Mouse (Mus musculus): ENCODE measurements around the gene Stpg1. TPM values are rescaled to one million over a fixed set of nuclear protein-coding genes. Genes with fewer than 3 reads are reported as not detected.

The Stpg1 gene
- total RNA-seq, 1 experiment from 2014 or later = not detected

DNA sequence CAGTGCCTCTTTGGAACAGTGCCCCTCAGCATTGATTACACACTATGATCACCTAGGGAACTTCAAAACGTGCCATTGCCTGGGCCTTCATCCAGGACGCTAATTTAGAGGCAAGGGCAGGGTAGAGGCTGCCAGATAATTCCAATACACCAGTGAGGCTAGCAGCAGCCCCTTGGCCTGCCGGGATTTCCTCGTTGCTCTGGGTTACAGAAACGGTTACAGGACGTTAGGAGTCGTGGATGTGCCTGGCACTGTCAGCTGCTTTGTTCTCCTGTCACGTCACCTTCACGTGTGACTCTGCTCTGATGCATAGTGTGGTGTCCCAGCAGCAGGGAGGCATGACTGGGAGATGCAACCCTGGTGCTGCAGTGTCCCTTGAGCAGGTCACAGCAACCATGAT, 45.5 kb downstream of the Stpg1 start:
- ATAC-seq (replicated peaks in 1 of 2; ENCODE audit: insufficient read depth in 1 of 2, low FRiP score in 2 of 2, low TSS enrichment in 1 of 2, low read depth in 1 of 2, poor library complexity in 2 of 2, severe bottlenecking in 2 of 2) = no peak

DNA sequence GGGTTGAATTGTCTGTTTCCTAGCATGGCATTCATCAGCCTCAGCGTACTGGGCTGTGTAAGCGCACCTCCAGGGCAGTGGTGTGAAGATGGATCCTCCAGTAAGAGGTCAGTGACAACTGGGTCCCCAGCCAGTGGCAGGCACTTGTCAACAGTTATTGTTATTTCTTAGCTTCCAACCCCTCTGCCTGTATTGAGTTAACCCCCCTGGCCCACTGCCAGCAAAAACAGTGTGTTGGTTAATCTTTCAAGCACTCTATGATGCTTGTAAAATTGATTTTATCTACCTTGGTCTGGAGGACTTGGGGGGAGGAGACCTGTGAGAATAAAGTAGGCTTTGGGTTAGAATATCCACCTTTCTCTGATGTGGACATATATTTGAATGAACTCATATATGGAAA, 49.7 kb downstream of the Stpg1 start:
- ATAC-seq (replicated peaks in 1 of 2; ENCODE audit: insufficient read depth in 1 of 2, low FRiP score in 2 of 2, low TSS enrichment in 1 of 2, low read depth in 1 of 2, poor library complexity in 2 of 2, severe bottlenecking in 2 of 2) = no peak

DNA sequence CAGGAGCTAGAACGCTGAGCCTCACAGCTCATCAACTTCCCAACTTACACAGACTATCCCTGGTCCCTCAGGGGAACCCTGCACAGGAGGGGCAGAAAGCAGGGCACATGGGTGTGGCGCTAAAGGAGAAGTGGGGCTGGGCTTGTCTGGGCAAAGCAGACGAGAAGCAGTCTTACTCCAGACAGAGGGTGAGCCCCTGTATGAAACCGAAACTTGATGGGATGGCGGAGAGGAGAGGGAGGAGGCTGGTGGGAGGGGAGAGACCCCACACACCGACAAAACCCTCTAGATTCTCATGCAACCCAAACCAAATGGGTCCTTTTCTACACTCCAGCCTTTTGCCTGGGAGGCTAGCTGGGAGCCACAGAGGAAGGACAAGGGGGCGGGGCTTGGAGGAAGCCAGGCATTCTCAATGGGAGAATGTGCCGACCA, 50.5 kb downstream of the Stpg1 start:
- ATAC-seq (replicated peaks in 1 of 2; ENCODE audit: insufficient read depth in 1 of 2, low FRiP score in 2 of 2, low TSS enrichment in 1 of 2, low read depth in 1 of 2, poor library complexity in 2 of 2, severe bottlenecking in 2 of 2) = peak; percentile 84 to 87

DNA sequence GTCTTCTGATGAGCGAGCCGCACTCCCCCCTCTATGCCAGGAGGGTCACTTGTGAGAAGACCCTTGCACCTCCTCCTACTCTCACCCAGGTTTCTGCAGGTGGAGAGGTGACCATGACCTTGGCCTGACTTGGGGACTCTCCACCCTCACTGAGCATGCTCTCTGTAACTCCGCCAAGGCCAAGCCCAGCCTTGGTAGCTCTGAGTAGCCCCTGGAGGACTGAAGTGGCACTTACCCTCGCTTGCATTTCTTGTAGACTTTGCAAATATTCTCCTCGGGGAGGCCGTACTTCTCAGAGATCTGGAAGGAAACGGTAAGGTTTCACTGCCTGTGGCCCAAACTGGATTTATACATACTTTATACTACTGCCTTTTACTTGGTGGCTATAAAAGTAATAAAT, 51.4 kb downstream of the Stpg1 start:
- ATAC-seq (replicated peaks in 1 of 2; ENCODE audit: insufficient read depth in 1 of 2, low FRiP score in 2 of 2, low TSS enrichment in 1 of 2, low read depth in 1 of 2, poor library complexity in 2 of 2, severe bottlenecking in 2 of 2) = no peak

DNA sequence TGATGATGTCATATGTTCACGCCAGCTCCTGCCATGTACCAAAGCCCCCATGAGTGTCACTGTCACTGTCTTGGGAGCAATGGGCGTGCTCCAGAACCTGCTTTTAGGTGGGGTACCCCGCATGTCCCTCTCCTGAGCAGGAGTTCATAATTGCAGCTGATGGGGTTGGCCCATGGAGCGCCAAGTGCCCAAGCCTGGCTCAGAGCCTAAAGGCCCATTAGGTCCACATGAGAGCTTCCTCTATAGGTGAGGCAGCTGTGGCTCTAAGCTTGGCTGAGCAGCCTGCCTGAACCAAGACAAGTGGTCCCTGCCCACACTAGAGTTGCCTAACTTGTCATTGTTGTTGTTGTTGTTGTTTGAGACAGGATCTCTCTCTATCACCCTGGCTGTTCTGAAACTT, 52.2 kb downstream of the Stpg1 start:
- no peak for ATAC-seq (replicated peaks in 1 of 2; ENCODE audit: insufficient read depth in 1 of 2, low FRiP score in 2 of 2, low TSS enrichment in 1 of 2, low read depth in 1 of 2, poor library complexity in 2 of 2, severe bottlenecking in 2 of 2)

DNA sequence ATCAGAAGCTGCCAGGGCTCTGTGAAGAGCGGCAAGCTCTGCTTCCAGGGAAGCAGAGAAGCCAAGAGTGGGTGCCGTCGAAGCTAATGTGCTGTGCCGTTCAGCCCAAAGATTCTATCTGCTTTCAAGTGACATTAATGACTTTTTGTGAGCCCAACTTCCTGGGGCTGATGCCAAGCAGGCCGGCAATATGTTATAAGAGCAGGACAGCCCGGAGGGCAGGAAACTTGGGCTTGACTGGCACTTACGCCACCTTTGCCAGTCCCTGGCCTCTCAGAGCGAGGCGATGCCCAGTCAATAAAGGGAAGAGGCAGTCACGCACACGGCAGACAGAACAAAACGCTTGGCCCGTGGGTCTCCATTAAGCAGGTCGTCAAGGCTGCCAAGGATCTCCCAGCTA, 53.0 kb downstream of the Stpg1 start:
- peak in 1 of 2 experiments; percentile 20; a peak in 1 of 4 replicates for ATAC-seq (replicated peaks in 1 of 2; ENCODE audit: insufficient read depth in 1 of 2, low FRiP score in 2 of 2, low TSS enrichment in 1 of 2, low read depth in 1 of 2, poor library complexity in 2 of 2, severe bottlenecking in 2 of 2)

DNA sequence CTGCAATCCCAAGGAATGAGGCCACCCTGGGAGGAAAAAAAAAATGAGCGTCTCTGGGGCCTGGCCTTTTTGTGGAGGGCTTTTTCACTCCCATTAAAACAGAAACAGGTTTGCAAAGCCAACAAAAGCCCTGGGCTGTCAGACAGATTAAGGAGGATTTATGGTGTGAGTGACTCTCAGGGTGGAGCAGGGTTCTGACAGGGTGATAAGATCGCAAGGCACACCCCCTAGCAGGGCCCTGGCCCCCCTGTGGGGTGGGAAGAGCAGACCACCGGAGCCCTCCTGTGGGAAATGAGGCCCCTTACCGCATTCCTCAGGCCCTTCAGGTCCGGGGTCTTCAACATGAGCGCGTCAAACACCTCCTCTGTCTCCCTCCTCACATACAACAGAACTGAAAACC, 53.5 kb downstream of the Stpg1 start:
- ATAC-seq (replicated peaks in 1 of 2; ENCODE audit: insufficient read depth in 1 of 2, low FRiP score in 2 of 2, low TSS enrichment in 1 of 2, low read depth in 1 of 2, poor library complexity in 2 of 2, severe bottlenecking in 2 of 2) = no peak

DNA sequence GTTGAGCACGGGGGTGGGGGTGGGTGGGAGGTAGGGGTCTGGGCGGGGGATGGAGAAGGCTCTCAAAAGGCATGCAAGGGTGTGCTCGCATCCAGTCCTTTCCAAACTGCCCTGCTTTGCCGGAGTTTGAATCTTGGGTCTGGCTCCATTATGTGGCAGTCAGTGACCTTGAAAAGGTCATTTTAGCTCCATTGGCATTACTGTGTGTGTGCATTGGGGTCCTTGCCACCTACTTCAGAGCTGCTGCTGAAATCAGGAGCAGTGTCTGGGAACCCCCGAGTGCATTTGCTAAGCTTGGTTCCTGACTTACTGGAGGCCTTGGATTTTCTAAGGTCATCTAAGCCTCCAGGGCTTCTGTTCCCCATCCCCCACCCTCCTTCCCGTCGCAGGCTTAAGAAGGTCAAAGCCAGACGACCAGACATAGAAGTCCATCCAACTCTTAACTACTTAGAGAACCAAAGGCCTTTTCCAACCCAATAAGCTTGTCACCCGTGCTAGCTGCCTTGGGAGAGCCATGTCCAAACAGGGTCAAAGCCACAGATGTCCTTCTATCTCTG, 54.0 kb downstream of the Stpg1 start:
- ATAC-seq (replicated peaks in 1 of 2; ENCODE audit: insufficient read depth in 1 of 2, low FRiP score in 2 of 2, low TSS enrichment in 1 of 2, low read depth in 1 of 2, poor library complexity in 2 of 2, severe bottlenecking in 2 of 2) = no peak

DNA sequence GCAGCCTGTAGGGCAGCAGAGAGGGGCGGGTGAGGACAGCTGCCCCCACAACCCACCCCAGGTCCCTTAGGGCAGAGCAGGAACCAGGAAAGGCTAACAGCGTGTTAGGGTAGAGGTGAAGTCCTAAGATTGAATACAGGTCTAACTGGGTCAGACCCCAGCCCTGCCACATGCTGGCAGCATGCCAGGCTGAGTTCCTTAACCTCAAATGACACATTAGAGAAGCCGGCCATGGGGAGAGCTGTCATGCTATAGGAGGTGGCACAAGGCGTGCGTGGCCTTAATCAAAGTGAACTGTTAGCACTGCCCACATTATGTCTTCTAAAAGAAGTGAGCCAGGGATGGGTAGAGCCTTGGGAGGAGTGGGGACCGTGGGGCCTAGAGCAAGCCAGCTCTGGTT, 54.7 kb downstream of the Stpg1 start:
- ATAC-seq (replicated peaks in 1 of 2; ENCODE audit: insufficient read depth in 1 of 2, low FRiP score in 2 of 2, low TSS enrichment in 1 of 2, low read depth in 1 of 2, poor library complexity in 2 of 2, severe bottlenecking in 2 of 2) = no peak

DNA sequence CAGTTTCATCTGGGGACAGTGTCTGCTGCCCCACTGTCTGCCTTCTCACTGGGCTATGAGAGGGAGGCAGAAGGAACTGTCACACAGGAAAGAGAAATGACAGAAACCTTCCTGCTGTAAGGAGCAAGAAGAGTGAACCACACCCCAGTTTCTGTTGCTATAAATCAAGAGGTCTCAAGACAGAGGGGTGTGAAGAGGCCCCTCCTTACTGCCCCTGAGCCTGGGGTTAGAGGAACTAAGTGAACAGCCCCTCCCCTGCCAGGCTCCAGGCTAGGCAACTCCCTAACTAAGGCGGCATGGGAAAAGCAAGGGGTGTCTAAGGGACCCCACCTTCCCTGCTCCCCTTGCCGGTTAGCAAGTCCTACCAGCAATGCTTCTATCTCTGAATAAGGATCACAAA, 69.2 kb downstream of the Stpg1 start:
- ATAC-seq (replicated peaks in 1 of 2; ENCODE audit: insufficient read depth in 1 of 2, low FRiP score in 2 of 2, low TSS enrichment in 1 of 2, low read depth in 1 of 2, poor library complexity in 2 of 2, severe bottlenecking in 2 of 2) = peak; percentile 54 to 68; a peak in 3 of 4 replicates

DNA sequence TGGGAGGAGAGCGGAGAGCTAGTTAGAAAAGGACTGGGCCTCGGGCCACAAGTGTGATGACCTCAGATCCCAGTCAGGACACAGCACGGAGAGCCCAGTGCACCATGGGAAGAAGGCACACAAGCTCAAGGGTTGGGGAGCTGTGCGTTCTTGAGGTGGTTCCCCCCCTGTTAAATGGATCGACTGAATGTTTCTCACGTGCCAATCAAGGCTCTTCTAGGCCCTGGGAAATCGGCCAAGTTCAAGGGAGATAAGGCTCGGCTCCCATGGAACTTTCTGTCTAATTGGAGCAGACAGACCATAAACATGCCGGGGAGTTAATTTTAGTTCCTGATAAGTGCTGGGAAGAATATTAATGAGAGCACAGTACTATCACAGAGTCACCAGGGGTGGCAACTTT, 70.8 kb downstream of the Stpg1 start:
- ATAC-seq (replicated peaks in 1 of 2; ENCODE audit: insufficient read depth in 1 of 2, low FRiP score in 2 of 2, low TSS enrichment in 1 of 2, low read depth in 1 of 2, poor library complexity in 2 of 2, severe bottlenecking in 2 of 2) = no peak

DNA sequence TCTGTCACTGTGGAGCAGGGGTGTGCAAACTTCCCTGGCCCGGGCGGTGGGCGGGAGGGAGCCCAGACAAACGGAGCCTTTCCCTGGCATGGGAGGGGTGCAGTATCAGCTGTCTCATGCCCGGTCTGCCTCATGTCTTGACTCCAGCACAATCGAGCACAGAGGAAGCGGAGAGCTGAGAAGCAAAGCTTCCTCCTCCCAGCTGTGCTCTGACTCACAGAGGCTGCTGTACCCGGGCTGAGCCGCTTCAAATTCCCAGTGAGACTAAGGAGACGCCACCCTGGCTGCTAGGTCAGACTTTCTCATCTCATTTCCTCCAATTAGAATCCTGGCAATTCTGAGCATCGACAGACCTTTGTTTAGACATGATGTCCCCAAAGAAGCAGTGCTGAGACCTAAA, 72.5 kb downstream of the Stpg1 start:
- ATAC-seq (replicated peaks in 1 of 2; ENCODE audit: insufficient read depth in 1 of 2, low FRiP score in 2 of 2, low TSS enrichment in 1 of 2, low read depth in 1 of 2, poor library complexity in 2 of 2, severe bottlenecking in 2 of 2) = no peak

DNA sequence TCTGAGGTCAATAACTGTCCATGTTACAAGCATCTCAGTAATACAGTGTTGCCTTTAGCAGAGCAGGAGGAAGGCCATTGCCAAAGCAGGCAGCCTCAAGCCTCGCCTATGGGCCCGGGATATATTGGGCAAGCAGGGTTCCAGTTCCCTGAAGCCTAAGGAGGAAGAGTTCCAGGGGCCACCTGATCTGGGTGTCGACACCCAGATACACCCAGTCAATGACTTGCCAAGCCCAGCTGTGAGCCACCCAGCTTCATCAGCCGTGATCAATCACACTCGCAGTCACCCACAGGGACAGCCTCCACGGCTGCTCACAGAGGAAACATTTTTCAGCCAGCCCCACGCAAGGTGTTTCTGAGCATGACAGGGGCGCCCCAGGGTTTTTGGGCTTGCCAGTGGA, 72.9 kb downstream of the Stpg1 start:
- no peak for ATAC-seq (replicated peaks in 1 of 2; ENCODE audit: insufficient read depth in 1 of 2, low FRiP score in 2 of 2, low TSS enrichment in 1 of 2, low read depth in 1 of 2, poor library complexity in 2 of 2, severe bottlenecking in 2 of 2)

DNA sequence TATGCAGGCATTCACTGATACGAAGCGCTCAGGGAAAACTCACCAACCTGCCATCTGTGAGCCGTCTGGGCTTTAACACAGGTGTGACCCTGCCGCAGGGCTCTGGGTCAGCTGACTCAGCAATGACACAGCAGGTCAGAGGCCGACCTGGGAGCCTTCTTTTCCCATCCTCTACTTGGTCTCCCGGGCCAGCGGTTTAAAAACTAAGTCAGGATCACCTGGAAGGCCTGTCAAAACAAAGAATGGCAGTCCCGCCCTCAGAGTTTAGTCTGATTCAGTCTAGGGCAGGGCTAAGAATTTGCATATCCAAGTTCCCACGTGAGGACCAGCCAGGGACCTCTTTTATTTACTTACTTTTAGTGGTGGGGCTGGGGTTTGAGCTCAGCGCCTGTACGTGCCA, 74.6 kb downstream of the Stpg1 start:
- ATAC-seq (replicated peaks in 1 of 2; ENCODE audit: insufficient read depth in 1 of 2, low FRiP score in 2 of 2, low TSS enrichment in 1 of 2, low read depth in 1 of 2, poor library complexity in 2 of 2, severe bottlenecking in 2 of 2) = no peak

DNA sequence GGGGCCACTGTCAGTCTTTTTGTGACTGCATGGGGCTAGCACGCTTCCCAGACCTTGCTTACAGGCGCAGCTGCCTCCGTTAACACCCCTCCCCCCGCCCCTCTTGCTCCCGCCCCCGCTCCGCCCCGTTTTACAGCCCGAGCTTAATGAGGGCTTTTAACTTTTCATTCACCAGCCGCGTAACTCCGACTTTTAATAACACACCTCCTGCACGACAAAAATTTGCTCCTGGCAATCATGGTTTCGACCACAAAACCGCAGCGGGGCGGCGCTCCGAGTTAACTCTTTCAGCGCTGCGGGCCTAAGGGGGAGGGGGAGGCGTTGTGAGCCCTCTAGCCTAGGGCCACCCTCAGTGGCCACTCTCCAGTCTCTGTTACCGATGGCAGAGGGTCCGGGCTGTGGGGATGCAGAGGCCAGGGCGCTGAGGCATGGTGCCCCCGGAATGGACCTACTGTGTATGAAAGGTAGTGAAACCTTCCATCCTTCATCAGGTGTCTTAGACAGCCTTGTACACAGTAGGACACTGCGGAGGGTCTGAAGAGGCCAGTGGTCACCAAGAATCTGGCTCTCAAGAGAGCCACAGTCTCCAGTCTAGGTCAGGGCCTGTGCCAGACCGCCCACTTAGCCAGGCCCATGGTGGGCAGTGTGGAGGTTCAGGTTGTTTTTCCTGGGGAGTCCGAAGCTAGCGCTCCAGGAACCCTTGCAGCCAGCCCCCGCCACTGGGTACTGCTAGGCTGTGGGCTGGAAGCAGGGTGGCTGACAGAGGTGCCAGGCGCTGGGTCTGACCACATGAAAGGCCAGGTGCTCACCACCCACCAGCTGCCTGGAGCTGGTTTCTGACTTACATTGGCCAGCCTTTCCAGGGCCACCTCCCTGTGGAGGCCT, 75.8 kb downstream of the Stpg1 start:
- peak; percentile 20 to 34 for ATAC-seq (replicated peaks in 1 of 2; ENCODE audit: insufficient read depth in 1 of 2, low FRiP score in 2 of 2, low TSS enrichment in 1 of 2, low read depth in 1 of 2, poor library complexity in 2 of 2, severe bottlenecking in 2 of 2)

DNA sequence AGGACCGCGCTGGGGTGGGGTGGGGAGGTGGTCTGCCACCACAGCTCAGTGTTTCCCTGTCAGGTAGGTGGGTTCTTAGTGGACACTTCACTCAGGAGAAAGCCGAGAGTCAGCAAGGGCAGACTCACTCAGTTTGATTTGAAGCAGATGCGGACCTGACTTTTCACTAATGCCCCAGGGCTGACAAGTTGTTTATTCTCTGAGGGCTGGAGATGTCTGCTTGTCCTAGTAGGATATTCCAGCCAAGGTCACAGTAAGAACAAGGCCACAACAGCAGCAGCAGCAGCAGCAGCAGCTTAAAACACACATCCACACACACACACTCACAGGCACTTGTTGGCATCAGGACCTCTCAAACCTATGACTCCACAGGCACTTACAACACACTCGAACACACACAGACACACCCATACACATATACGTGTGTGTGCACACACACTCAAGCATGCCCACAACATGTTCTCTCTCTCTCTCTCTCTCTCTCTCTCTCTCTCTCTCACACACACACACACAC, 76.5 kb downstream of the Stpg1 start:
- no peak for ATAC-seq (replicated peaks in 1 of 2; ENCODE audit: insufficient read depth in 1 of 2, low FRiP score in 2 of 2, low TSS enrichment in 1 of 2, low read depth in 1 of 2, poor library complexity in 2 of 2, severe bottlenecking in 2 of 2)

DNA sequence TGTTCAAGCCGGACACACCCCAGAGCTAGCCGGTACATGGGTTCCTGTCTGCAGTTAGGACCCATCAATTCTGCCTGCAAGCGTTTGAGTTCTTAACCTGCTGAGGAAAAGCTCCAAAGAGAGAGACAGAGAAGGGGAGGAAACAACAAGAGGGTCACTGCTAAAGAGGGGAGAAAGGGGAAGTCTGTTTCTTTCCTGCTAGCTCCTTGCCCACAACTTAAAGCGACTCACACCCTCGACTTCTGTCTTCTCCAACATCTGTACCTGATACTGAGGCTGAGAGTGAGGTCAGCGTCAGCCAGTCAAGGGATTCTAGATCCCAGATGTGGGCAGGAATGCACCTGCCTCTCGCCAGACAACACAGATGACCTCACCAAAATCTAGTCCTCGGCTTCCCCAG, 77.7 kb downstream of the Stpg1 start:
- peak; percentile 33 to 52; a peak in 2 of 4 replicates for ATAC-seq (replicated peaks in 1 of 2; ENCODE audit: insufficient read depth in 1 of 2, low FRiP score in 2 of 2, low TSS enrichment in 1 of 2, low read depth in 1 of 2, poor library complexity in 2 of 2, severe bottlenecking in 2 of 2)

DNA sequence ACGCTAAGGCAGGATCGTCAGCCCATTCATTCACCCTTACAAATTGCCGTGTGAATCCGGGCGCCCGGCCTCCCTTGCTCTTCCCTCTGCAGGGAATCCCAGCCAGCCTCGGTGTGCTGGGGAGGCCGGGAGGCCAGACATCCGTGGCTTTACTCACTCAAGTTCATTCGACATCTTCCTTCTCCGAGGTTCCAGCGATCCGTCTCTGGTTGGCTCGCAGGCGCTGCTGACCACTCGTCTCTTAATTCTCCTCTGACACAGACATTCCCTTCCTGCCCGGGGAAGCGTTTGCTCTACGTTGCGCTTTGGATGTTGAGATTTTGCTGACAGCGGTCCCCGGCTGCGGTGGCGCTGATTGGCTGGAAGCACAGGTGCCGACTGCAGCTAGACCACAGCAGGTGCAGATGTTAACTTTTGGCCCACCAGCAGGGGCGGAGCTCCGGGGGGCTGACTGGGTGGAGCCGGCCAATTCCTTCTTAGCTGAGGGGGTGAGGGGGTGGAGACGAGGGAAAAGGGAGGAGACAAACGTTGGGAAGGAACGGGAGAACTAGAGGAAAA, 78.7 kb downstream of the Stpg1 start, which contains the start of gene Grhl3:
Gene Grhl3, minus strand, starts transcription at position 380 of the 558 bp plus-strand sequence.
- peak in 1 of 2 experiments; percentile 29; a peak in 1 of 4 replicates for ATAC-seq (replicated peaks in 1 of 2; ENCODE audit: insufficient read depth in 1 of 2, low FRiP score in 2 of 2, low TSS enrichment in 1 of 2, low read depth in 1 of 2, poor library complexity in 2 of 2, severe bottlenecking in 2 of 2)

All from hematopoietic stem cell, adult 5-6 weeks (primary cell).